Mouse (Mus musculus): ENCODE data around the gene Spcs2. TPM values are rescaled to one million over a fixed set of nuclear protein-coding genes. Genes with fewer than 3 reads are reported as not detected.
A peak's percentile ranks its signal among the peaks of the same experiment; 100 is the strongest.
"Not testable (repeated sequence)": the region's sequence is repeated elsewhere in the genome, so short reads cannot be mapped to it uniquely, and the experiment has no call there.

The Spcs2 gene
- total RNA-seq, 2 experiments from 2014 or later = 76.7 to 79.4 TPM

DNA sequence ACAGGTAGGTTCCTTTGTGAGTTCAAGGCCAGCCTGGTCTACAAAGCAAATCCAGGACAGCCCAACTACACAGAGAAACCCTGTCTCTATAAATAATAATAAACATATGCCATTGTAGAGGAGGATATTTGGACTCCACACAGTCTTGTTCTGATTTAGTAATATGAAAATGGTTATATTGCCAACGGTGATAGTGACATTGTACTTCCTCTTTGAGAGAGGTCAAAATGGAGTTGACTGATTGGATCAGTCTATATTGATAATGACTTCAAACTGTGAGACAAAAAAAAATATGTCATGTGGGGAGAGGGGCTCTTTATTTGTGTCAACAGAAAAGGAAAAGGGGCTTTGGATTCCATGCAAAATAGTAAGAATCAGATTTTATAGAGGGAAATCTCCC, 57.9 kb downstream of the Spcs2 start:
- TF ChIP-seq CTCF (IDR thresholded peaks at IDR 0.05) = no peak
- DNase-seq = no peak
- no peak overlapping the region for H3K4me3 ChIP-seq
- no peak overlapping the region for H3K27ac ChIP-seq
- intact Hi-C loops (cut with DNase I) = loop anchor here (2.0 kb wide), 1 partner anchor 27 kb away; no protein-coding TSS in a partner anchor

DNA sequence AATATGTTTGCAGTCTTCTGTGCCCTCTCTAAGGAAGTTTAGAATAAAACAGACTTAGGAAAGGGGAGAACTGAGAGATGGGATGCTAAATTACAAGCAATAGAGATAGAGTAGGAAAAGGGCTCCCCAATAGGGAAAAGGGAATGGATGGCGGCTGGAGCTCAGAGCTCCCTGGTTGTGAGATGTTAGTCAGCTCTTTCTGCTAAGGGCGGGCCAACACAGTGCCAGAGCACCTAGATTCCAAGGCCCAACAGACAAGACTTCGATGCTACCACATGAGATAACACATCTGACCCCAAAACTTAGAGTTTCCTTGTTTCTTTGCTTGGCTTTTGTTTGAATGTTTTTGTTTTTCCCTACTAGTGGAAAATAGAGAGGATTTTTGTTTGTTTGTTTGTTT, 59.2 kb downstream of the Spcs2 start:
- not testable (repeated sequence) for DNase-seq, H3K4me3 ChIP-seq, H3K27ac ChIP-seq
- intact Hi-C loops (cut with DNase I) = loop anchor here (2.0 kb wide), 1 partner anchor 25 kb away; no protein-coding TSS in a partner anchor

DNA sequence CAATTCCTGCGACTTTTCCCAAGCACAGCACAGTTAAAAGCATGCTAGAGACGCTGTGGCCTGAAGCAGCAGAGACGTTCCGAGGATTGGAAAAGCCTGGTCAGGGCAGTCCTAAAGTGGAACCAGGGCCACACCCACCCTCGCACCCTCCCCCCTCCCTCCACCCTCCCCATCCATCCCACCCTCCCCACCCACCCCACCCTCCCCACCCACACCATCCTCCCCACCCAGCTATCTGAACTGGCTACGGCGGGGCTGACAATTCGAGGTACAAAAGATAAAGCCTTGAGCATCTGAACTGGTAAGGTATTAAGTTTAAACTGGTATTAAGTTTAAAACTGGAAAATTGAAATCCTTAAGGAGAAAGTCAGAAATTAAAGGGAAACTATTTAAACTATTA, 59.7 kb downstream of the Spcs2 start:
- Histone ChIP-seq H3K4me3 (no peak overlapping the region), H3K27ac (no peak overlapping the region)
- no peak for TF ChIP-seq CTCF (IDR thresholded peaks at IDR 0.05)
- intact Hi-C loops (cut with DNase I) = no loop called here
- DNase-seq = no peak

DNA sequence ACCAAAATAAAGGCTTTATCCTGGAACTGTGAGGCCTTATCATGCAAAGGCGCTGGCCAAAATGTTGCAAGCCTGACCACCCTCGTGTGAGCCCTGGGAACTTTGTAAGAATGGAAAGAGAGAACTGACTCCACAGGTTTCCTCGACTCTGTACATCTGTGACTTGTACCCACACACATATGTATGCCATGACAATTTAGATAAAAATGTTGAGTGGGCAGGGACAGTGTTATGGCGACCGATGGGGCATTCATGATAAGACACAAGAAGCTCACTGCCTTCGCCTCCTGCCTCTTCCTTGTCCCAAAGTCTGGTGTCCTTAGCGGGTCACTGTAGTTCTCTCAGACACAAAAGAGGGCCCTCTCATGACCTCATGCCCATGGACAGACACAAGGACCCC, 64.1 kb downstream of the Spcs2 start:
- no peak for DNase-seq
- Histone ChIP-seq H3K4me3 (no peak overlapping the region), H3K27ac (no peak overlapping the region)
- no peak for TF ChIP-seq CTCF (IDR thresholded peaks at IDR 0.05)
- intact Hi-C loops (cut with DNase I) = loop anchor here (2.0 to 5.0 kb wide), 3 partner anchors 87 to 297 kb away; partner anchors contain the start of gene Slco2b1

DNA sequence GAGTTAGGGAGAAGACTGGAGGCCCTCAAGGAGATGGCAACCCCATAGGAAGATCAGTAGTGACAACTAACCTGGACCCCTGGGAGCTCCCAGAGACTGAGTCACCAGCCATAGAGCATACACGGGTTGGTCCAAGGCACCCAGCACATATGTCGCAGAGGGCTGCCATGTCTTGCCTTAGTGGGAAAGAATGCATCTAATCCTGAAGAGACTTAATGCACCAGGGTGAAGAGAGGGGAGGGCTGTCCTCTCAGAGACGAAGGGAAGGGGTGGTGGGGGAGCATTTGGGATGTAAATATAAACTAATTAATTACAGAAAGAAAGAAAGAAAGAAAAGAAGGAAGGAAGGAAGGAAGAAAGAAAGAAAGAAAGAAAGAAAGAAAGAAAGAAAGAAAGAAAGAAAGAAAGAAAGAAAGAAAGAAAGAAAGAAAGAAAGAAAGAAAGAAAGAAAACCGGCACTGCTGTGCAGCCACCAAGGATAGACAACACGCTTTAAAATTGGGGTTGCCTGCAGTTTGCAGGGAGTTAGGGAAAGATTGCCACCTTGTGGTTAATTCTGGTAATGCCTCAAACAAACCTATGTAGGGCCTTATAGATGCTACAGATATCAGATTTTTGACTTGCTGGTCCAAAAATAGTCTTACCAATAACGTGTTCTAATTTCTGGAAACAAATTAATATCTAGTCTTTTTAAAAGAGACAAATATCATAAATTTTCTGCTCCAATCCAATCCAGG, 65.2 kb downstream of the Spcs2 start:
- peak; percentile 82 for TF ChIP-seq CTCF (IDR thresholded peaks at IDR 0.05)
- peak; percentile 34 for DNase-seq
- H3K27ac ChIP-seq = no peak overlapping the region
- H3K4me3 ChIP-seq = no peak overlapping the region
- intact Hi-C loops (cut with DNase I) = loop anchor here (1.0 to 5.0 kb wide), 4 partner anchors 86 to 296 kb away; partner anchors contain the start of gene Slco2b1

DNA sequence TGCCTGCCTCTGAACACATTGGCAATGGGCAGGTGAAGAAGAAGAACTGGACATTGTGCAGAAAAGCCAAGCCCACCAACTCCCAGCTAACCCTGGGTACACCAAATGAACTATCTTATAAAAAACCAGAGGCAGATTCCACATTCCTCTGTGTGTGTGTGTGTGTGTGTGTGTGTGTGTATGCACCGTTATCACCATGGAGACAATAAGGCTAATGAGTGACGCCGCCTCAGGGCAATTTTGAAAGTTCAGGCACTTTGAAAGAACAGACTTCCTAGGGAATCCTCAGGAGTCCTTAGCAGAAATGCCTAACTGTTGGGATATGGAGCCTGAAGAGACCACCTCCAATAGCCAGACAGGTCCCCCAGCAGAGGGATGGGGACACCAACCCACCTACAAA, 66.0 kb downstream of the Spcs2 start:
- H3K27ac ChIP-seq = no peak overlapping the region
- intact Hi-C loops (cut with DNase I) = loop anchor here (5.0 kb wide), 2 partner anchors 85 to 295 kb away; partner anchors contain the start of gene Slco2b1
- no peak for TF ChIP-seq CTCF (IDR thresholded peaks at IDR 0.05)
- no peak for DNase-seq
- H3K4me3 ChIP-seq = no peak overlapping the region

DNA sequence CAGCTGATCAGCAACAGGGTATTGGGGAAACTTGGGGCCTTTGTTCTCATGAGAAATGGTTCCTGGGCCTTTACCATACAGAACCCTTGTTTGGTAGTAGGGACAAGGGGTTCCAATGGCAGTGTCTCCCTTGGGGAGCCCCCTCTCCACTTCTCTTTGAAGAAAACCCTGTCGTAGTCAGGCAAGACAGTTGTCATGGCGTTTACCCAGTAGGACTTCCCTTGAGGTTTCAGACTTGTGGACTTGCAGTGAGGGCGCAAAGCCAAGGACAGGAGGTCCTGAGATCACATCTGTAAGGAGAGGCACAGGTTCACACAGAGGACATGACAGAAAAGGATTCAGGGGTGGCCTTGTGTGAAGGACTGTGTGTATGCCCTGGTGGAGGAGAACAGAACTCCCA, 66.8 kb downstream of the Spcs2 start:
- H3K4me3 ChIP-seq = no peak overlapping the region
- DNase-seq = peak; percentile 19
- no peak overlapping the region for H3K27ac ChIP-seq
- intact Hi-C loops (cut with DNase I) = loop anchor here (5.0 kb wide), 2 partner anchors 84 to 294 kb away; partner anchors contain the start of gene Slco2b1
- no peak for TF ChIP-seq CTCF (IDR thresholded peaks at IDR 0.05)

DNA sequence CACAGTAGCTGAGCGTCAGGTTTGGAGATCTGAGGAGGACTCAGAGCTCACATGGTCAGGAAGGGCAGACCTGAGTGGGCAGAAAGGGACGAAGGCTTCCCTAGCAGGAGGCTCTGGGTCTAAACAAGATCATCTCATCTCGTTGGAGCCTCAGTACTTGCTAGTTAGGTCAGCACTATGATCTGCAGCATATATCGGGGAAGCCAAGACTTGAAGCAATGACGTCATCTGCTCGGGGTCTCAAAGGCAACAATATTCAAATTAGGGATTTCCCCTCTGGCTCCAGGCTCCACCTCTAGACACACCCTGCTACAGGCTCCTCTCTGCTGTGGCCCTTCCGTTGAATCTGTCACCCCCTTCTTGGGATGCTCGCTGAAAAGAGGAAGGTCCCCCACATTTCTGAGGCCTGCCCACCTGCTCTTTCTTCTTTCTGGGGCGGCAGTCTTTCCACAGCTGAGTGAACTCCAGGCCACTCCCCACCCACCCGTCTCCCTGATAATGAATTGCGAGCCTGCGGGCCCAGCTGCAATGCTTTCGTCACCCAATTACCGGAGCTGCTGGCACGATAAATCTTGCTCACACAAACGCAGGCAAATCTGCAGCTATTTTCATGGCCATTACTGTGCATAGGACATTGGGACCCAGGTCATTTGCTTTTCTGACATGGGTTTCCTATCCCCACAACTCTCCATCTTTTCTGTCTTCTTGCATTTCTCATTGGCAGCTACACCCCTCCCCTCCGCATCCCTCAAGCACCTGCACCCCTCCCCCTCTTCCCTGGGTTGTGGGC, 67.9 kb downstream of the Spcs2 start:
- peak; percentile 41 for DNase-seq
- no peak overlapping the region for H3K27ac ChIP-seq
- H3K4me3 ChIP-seq = no peak overlapping the region
- TF ChIP-seq CTCF (IDR thresholded peaks at IDR 0.05) = no peak
- intact Hi-C loops (cut with DNase I) = loop anchor here (5.0 kb wide), 2 partner anchors 83 to 293 kb away; partner anchors contain the start of gene Slco2b1

DNA sequence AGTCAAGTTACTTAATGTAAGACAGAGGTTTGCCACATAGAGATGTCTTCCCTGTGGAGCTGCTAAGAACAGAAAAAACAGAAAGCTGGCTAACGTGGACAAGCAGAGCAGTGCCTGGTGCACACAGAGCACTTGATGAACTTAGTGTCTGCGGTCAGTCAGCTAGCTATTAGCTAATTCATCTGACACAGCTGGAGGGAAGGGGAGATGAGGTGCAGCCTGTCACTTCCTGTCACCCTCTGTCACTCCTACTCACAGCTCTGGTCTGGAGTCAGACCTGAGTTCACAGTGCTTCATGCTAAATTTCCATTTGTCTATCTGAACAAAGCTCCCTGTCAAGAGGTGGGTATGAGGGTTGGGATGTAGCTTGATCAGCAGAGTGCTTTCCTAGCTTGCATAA, 69.2 kb downstream of the Spcs2 start:
- intact Hi-C loops (cut with DNase I) = no loop called here

DNA sequence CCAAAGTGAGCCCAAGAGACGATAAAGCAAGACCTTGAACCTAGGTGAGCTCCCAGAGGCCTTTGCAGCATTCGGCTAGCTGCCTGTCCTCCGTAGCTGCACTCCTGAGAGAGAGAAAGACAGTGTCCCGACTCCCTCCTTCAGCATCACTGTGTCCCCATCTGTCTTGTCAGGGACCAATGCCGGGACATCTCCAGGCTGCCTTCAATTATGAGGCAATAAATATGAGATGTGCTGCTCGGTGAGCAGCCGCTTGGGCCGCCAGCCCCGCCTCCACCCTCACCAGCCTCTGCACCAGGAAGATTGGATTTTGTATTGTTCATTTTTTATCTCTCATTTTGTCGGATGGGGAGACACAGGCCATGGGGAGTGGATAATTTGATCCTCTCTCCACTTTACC, 72.4 kb downstream of the Spcs2 start:
- no peak for DNase-seq
- intact Hi-C loops (cut with DNase I) = no loop called here
- H3K4me3 ChIP-seq = no peak overlapping the region
- no peak overlapping the region for H3K27ac ChIP-seq
- TF ChIP-seq CTCF (IDR thresholded peaks at IDR 0.05) = no peak

More for the DNA sequence above, 69.2 kb downstream of the Spcs2 start:
- no peak for TF ChIP-seq CTCF (IDR thresholded peaks at IDR 0.05)
- DNase-seq = no peak
- no peak overlapping the region for H3K27ac ChIP-seq
- H3K4me3 ChIP-seq = no peak overlapping the region

DNA sequence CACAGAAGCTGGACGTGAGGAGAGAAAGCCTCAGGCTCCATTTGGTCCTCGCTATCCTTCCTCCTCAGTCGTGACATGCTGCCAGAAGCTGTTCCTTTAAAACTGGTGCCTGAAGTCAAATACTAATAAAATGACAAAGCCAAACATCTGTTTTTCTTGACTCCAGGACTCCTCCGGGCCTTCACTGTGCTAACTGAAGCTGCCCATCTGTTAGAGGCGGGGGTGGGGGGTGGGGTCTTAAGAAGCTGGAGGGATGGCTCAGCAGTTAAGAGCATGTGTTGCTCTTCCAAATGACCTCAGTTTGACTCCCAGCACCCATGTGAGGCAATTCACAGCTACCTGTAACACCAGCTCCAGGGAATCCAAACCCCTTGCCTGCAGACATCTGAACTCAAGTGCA, 74.7 kb downstream of the Spcs2 start:
- no peak for TF ChIP-seq CTCF (IDR thresholded peaks at IDR 0.05)
- intact Hi-C loops (cut with DNase I) = no loop called here
- DNase-seq = peak; percentile 28
- Histone ChIP-seq H3K4me3 (no peak overlapping the region), H3K27ac (no peak overlapping the region)

DNA sequence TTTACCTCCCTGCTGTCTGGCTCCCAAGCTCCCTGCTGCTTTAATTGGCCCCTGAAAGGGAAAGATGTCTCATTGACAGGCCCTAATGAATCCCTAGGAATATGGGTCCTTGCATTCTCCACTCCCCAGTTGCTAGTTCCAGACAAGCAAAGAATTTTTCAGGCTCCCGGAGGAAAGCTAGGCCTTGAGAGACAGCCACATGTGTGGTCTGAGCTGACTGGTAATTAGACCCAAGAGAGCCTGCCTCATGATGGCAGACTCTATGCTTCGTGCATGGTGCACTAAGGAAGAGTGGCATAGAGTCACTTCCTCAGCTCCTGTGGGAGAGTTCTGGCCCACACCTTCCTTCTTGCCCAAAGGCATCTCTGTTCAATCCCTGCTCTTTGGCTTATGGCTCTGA, 75.3 kb downstream of the Spcs2 start:
- no peak for DNase-seq
- TF ChIP-seq CTCF (IDR thresholded peaks at IDR 0.05) = no peak
- intact Hi-C loops (cut with DNase I) = no loop called here
- no peak overlapping the region for H3K27ac ChIP-seq
- no peak overlapping the region for H3K4me3 ChIP-seq

Other genes starting within 250 kb of the Spcs2 start
- 10 to 100 TPM; 47.8 to 69.3 TPM for gene Tpbgl, start 236.4 kb downstream of the Spcs2 start, total RNA-seq (2021)
- 1 to 10 TPM; 5.2 to 7.1 TPM for gene Slco2b1, start 152.1 kb downstream of the Spcs2 start, total RNA-seq (2021)
- gene Olfr520, start 133.2 kb downstream of the Spcs2 start, total RNA-seq (2021) = not detected
- gene Olfr521, start 100.0 kb downstream of the Spcs2 start, total RNA-seq (2021) = not detected
- gene Neu3, start 35.0 kb downstream of the Spcs2 start, total RNA-seq (2021) = 1 to 10 TPM; 2.1 to 3.4 TPM
- under 1 TPM; 0.11 to 0.59 TPM for gene Xrra1, start 4.3 kb downstream of the Spcs2 start, total RNA-seq (2021)
- gene Rnf169, start 117.0 kb upstream of the Spcs2 start, total RNA-seq (2021) = 1 to 10 TPM; 8.1 to 10.0 TPM
- gene Chrdl2, start 142.7 kb upstream of the Spcs2 start, total RNA-seq (2021) = 1 to 10 TPM; 2.0 to 3.2 TPM

Measured in gastrocnemius, adult 2 months (tissue).